Mouse (Mus musculus) v-Abl transformed pro-B cells (cell line): ENCODE measurements at regions not wholly inside any gene's neighbourhood (a gene's known extent, or its start where the extent isn't known, plus 50 kb on each side); places are given as distances from the start of the nearest gene placed in this dataset.

Experiments used
- in situ Hi-C, 2 experiments: fragments of 400-800 bp; cut with MboI; formaldehyde crosslinking; loops; one replicate each; pipeline ENCODE4 v1.15.1; 2025; ENCODE audit not compliant: unreplicated experiment in 2 of 2

GRCm38 (mm10) chr3:157714023-157714422, 147.3 kb downstream of the Ptger3 start:
- in situ Hi-C loops: no loop called here

GRCm38 (mm10) chr3:157710790-157711381, 144.2 kb downstream of the Ptger3 start:
- in situ Hi-C loops: no loop called here

- in situ Hi-C loops: no loop called here
Measured at GRCm38 (mm10) chr3:157699961-157700360, 133.3 kb downstream of the Ptger3 start.

- in situ Hi-C loops: no loop called here
Measured at GRCm38 (mm10) chr3:157698529-157698928, 131.8 kb downstream of the Ptger3 start.

- in situ Hi-C loops: no loop called here
Measured at GRCm38 (mm10) chr3:157695128-157696075, 128.7 kb downstream of the Ptger3 start.
